Mouse (Mus musculus): Measurements from ENCODE around the gene Msi2.

Gene Msi2

DNA sequence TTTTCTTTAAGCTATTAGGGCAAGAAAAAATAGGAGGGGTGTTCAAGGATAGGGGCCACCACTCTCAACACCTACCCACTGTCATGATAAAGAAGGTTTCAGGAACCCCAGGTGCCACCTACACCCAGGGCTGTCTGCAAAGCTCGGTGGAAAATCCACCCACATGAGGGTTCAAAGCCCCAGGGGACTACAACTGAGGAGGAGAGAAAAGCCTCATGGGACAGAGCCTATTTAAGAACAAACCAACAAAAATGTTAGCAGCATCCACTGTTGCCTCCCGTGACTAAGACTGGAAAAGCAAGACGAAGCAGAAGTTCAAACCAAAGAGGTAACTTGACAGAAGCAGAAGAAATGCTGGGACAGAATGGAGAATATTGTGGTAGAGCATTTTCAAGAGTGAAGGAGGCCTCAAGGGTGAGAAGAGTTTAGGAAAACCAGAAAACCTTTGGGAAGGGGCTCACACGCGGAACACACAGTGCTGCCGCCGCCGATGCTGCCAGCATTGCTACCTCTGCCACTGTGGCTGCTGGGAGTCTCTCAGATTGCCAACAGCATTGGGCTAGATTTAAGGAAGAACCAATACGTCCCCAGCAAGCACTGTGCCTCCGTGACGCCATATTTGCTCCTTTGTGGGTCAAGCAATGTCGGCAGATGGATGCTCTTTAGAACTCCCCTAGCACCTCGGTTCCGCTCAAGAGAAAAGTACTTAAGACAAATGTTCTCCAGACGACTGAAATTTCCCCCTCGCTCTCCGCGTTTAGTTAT lies 224.3 kb downstream of the Msi2 start:
- Histone ChIP-seq H3K9me3 (ENCODE audit: low read length) (no peaks in the 10 kb centered on the region), H3K4me3 (replicated peaks; ENCODE audit: low read length) (no peak overlapping the region), H3K4me1 (replicated peaks; ENCODE audit: low read depth, low read length) (peaks cover 46% of the 10 kb centered on the region), H3K27me3 (ENCODE audit: insufficient read depth, low read length) (no peaks in the 10 kb centered on the region), H3K36me3 (ENCODE audit: insufficient read depth, low read length) (peaks cover 17% of the 10 kb centered on the region; the same call in 1 of the 2 replicates)
- TF ChIP-seq CTCF (conservative IDR thresholded peaks at IDR 0.05; ENCODE audit: low read length) = no peak

DNA sequence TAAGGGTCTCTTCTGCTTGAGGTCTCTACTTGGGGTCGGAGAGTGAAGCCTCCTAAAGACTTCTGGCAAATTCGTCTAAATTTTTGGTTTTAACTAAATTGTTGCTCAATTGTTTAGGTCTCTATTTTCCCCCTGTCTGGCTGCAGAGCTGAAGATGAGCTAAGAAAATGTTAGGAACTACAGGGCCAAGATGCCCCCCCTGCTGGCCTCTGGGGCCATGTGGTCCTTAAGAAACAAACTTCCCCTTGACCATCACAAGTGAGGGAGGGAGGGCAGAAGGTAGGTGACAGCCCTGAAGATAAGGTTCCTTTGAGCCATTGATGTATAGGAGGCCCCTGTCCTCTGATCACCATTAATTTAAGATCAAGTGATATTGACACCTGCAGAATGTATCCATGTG lies 225.7 kb downstream of the Msi2 start:
- Histone ChIP-seq H3K36me3 (ENCODE audit: insufficient read depth, low read length) (peaks cover 26% of the 10 kb centered on the region; the same call in 1 of the 2 replicates), H3K27me3 (ENCODE audit: insufficient read depth, low read length) (no peaks in the 10 kb centered on the region)

DNA sequence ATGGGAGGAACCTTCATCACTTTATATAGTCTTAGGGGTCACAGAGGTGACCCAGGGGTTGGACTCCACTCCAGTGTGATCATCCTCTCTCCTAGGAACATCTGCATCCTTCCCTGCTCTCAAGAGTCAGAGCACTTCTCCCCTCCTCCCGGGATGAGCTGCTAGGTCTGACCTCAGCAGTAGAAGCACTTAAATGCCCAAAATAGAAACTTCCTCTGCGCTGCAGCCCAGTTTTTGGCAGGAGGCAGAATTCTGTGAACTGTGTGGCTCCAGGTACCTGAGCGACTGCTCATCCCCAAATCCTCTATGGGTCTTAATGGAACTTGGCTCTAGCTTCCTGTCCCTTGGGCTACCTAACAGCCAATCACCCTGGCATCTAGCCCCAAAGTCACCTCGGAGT lies 228.3 kb downstream of the Msi2 start:
- H3K4me3 ChIP-seq (replicated peaks; ENCODE audit: low read length) = no peak overlapping the region
- no peak for TF ChIP-seq POU5F1 (IDR thresholded peaks at IDR 0.05; ENCODE audit: borderline replicate concordance, low read length)
- no peak for TF ChIP-seq NANOG (IDR thresholded peaks at IDR 0.05; ENCODE audit: borderline replicate concordance, low read length)
- no peak for TF ChIP-seq CTCF (conservative IDR thresholded peaks at IDR 0.05; ENCODE audit: low read length)

More for the DNA sequence above, 225.7 kb downstream of the Msi2 start:
- Histone ChIP-seq H3K4me1 (replicated peaks; ENCODE audit: low read depth, low read length) (peaks cover 32% of the 10 kb centered on the region), H3K4me3 (replicated peaks; ENCODE audit: low read length) (no peak overlapping the region), H3K9me3 (ENCODE audit: low read length) (no peaks in the 10 kb centered on the region)
- TF ChIP-seq POU5F1 (IDR thresholded peaks at IDR 0.05; ENCODE audit: borderline replicate concordance, low read length) (no peak), CTCF (conservative IDR thresholded peaks at IDR 0.05; ENCODE audit: low read length) (no peak), NANOG (IDR thresholded peaks at IDR 0.05; ENCODE audit: borderline replicate concordance, low read length) (no peak)

DNA sequence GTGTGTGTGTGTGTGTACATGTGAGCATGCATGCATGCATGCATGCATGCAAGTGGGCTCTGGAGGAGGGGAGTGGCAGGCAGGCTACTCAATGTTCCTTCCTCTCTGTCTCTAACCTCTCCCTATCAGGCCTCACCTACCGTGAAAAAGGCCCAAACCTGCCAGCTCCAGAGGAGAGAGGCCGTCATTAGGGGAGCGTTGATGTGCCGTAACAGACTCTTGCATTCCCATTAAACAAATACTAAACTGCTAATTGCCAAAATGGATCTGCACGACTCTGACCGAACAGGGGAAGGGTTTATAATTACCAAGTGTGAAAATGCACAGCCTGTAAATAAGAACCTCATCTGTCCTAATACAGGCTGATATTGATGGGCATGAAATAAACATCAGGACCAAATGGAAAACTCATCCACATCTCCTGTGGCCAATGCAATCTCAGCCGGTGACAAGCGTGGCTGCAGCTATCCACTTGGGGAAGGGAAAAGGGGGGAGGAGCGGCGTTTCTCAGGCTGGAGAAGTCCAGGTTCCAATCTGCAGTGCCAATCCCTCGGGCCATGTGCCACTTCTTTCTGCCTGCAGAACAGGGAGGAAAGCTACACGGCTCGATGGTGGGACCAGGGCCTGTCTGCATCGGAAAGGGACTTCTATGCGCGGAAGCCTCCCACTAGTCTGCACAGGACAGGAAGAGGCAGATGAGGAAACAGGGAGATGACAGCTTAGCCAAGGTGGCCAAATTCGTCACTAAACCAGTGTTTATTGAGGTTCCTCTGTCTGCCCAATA lies 229.2 kb downstream of the Msi2 start:
- Histone ChIP-seq H3K4me3 (replicated peaks; ENCODE audit: low read length) (no peak overlapping the region), H3K27me3 (ENCODE audit: insufficient read depth, low read length) (no peaks in the 10 kb centered on the region), H3K36me3 (ENCODE audit: insufficient read depth, low read length) (peaks cover 22% of the 10 kb centered on the region; the same call in 1 of the 2 replicates), H3K4me1 (replicated peaks; ENCODE audit: low read depth, low read length) (peaks cover 37% of the 10 kb centered on the region), H3K9me3 (ENCODE audit: low read length) (no peaks in the 10 kb centered on the region)
- TF ChIP-seq POU5F1 (IDR thresholded peaks at IDR 0.05; ENCODE audit: borderline replicate concordance, low read length) (no peak), NANOG (IDR thresholded peaks at IDR 0.05; ENCODE audit: borderline replicate concordance, low read length) (no peak), CTCF (conservative IDR thresholded peaks at IDR 0.05; ENCODE audit: low read length) (no peak)

More for the DNA sequence above, 228.3 kb downstream of the Msi2 start:
- H3K9me3 ChIP-seq (ENCODE audit: low read length) = no peaks in the 10 kb centered on the region
- H3K27me3 ChIP-seq (ENCODE audit: insufficient read depth, low read length) = no peaks in the 10 kb centered on the region
- peaks cover 40% of the 10 kb centered on the region for H3K4me1 ChIP-seq (replicated peaks; ENCODE audit: low read depth, low read length)
- H3K36me3 ChIP-seq (ENCODE audit: insufficient read depth, low read length) = peaks cover 22% of the 10 kb centered on the region; the same call in 1 of the 2 replicates

DNA sequence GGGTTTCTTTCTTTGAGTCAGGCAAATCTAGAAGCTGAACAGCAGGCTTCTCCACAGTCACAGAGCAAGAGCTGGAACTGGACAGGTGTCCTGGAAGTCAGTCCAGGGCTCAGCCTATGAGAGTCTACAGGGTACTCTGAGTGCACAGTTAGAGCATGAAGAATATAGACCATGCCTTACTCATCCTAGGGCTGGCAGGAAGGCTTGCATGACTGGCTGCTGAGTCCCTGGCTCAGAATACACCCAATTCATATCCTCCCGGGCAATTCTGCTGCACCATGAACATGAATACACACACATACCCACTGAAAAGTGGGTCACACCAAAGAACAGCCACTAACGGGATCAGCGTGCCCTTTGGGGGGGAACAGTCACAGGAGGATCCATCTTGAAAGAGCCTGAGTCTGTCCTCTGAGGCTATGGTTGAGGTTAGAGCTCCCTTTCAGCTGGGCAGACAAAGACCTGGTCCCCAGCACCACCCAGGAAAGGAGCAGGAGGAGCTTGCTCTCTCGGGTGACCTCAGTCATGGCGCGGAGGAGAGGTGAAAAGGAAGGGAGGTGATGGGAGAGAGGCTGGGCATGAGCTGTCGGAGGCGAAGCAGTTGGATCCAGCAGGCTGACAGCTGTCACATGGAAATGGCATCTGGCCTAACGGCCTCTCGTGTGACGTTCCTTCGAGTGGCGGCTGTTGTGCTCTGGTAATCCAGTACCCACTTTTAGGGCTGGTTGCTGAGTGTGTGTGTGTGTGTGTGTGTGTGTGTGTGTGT lies 230.0 kb downstream of the Msi2 start:
- Histone ChIP-seq H3K9me3 (ENCODE audit: low read length) (no peaks in the 10 kb centered on the region), H3K27me3 (ENCODE audit: insufficient read depth, low read length) (no peaks in the 10 kb centered on the region), H3K4me1 (replicated peaks; ENCODE audit: low read depth, low read length) (peaks cover 41% of the 10 kb centered on the region), H3K4me3 (replicated peaks; ENCODE audit: low read length) (no peak overlapping the region), H3K36me3 (ENCODE audit: insufficient read depth, low read length) (peaks cover 28% of the 10 kb centered on the region; the same call in 1 of the 2 replicates)
- TF ChIP-seq POU5F1 (IDR thresholded peaks at IDR 0.05; ENCODE audit: borderline replicate concordance, low read length) (no peak), NANOG (IDR thresholded peaks at IDR 0.05; ENCODE audit: borderline replicate concordance, low read length) (no peak), CTCF (conservative IDR thresholded peaks at IDR 0.05; ENCODE audit: low read length) (no peak)

DNA sequence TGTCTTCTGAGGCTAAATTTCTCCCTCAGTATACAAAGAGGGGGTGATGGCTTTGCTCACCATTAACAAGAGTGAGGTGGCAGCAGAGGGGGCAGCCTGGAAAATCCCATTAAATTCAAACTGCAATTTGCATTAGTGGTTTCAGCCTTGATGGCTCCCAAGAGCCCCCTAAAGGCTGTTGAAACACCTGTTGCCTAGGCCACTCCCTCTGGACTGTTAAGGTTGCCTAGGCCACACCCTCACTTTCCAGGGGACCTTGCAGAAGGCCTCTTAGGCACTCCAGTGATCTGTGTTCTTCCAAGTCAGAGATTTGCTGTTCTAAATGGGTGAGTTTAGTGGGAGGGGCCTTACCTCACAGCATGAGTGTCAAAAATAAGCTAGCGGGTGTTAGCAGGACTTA lies 232.3 kb downstream of the Msi2 start:
- no peaks in the 10 kb centered on the region for H3K27me3 ChIP-seq (ENCODE audit: insufficient read depth, low read length)
- H3K4me3 ChIP-seq (replicated peaks; ENCODE audit: low read length) = no peak overlapping the region
- H3K36me3 ChIP-seq (ENCODE audit: insufficient read depth, low read length) = peaks cover 30% of the 10 kb centered on the region; the same call in 1 of the 2 replicates
- peaks cover 65% of the 10 kb centered on the region for H3K4me1 ChIP-seq (replicated peaks; ENCODE audit: low read depth, low read length)
- H3K9me3 ChIP-seq (ENCODE audit: low read length) = no peaks in the 10 kb centered on the region
- TF ChIP-seq POU5F1 (IDR thresholded peaks at IDR 0.05; ENCODE audit: borderline replicate concordance, low read length) (no peak), CTCF (conservative IDR thresholded peaks at IDR 0.05; ENCODE audit: low read length) (no peak), NANOG (IDR thresholded peaks at IDR 0.05; ENCODE audit: borderline replicate concordance, low read length) (no peak)

DNA sequence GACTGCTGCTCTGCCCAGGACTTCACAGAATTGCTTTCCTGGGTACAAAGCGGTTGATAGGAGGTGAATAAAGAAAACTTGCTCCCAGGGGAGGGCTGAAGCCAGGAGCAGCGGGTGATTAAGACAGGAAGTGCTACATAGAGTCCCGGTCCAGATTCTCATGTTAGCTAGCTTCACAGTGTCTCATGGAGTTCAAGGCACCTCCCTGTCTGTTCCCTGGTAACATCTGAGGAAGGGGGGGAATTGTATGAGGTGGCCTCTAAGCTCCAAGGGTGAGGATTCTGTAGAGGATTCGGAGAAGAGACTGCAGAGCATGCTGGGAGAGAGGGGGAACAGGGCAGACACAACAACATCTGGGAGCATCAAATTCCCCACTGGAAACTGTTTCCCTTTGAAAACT lies 233.2 kb downstream of the Msi2 start:
- TF ChIP-seq CTCF (conservative IDR thresholded peaks at IDR 0.05; ENCODE audit: low read length) (no peak), NANOG (IDR thresholded peaks at IDR 0.05; ENCODE audit: borderline replicate concordance, low read length) (no peak), POU5F1 (IDR thresholded peaks at IDR 0.05; ENCODE audit: borderline replicate concordance, low read length) (no peak)
- Histone ChIP-seq H3K4me3 (replicated peaks; ENCODE audit: low read length) (no peak overlapping the region), H3K9me3 (ENCODE audit: low read length) (no peaks in the 10 kb centered on the region), H3K4me1 (replicated peaks; ENCODE audit: low read depth, low read length) (peaks cover 69% of the 10 kb centered on the region), H3K36me3 (ENCODE audit: insufficient read depth, low read length) (peaks cover 35% of the 10 kb centered on the region; the same call in 1 of the 2 replicates), H3K27me3 (ENCODE audit: insufficient read depth, low read length) (no peaks in the 10 kb centered on the region)

DNA sequence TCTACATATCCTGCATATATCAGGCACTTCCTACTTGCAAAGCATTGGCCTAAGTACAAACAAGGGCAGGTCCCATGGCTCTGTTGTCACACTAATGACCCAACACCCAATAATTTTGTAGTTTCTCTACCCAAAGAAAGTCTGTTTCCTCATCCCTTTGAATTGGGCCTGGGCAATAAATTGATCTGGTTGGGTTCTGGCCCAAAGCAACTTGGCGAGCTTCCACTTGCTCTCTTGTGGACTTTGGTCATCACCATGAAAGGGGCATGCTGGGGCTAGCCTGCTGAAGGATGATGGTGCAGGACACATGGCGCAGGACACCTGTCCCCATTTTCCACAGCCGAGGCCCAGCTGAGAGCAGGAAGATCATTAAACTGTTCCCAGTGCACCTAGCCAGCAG lies 234.3 kb downstream of the Msi2 start:
- TF ChIP-seq CTCF (conservative IDR thresholded peaks at IDR 0.05; ENCODE audit: low read length) (no peak), NANOG (IDR thresholded peaks at IDR 0.05; ENCODE audit: borderline replicate concordance, low read length) (no peak), POU5F1 (IDR thresholded peaks at IDR 0.05; ENCODE audit: borderline replicate concordance, low read length) (no peak)

More for the DNA sequence above, 234.3 kb downstream of the Msi2 start:
- peaks cover 37% of the 10 kb centered on the region for H3K36me3 ChIP-seq (ENCODE audit: insufficient read depth, low read length)
- no peak overlapping the region for H3K4me3 ChIP-seq (replicated peaks; ENCODE audit: low read length)
- H3K4me1 ChIP-seq (replicated peaks; ENCODE audit: low read depth, low read length) = peaks cover 72% of the 10 kb centered on the region
- H3K9me3 ChIP-seq (ENCODE audit: low read length) = no peaks in the 10 kb centered on the region
- H3K27me3 ChIP-seq (ENCODE audit: insufficient read depth, low read length) = no peaks in the 10 kb centered on the region

All from E14TG2a.4 (cell line).